Mouse (Mus musculus): ENCODE results near the gene Ifit1bl2. TPM values are rescaled to one million over a fixed set of nuclear protein-coding genes. Genes with fewer than 3 reads are reported as not detected.
A peak's percentile ranks its signal among the peaks of the same experiment; 100 is the strongest.

The Ifit1bl2 gene
- 0.09 and 0.19 TPM in 2 replicates for polyA plus RNA-seq (2012; rRNA removed)

DNA sequence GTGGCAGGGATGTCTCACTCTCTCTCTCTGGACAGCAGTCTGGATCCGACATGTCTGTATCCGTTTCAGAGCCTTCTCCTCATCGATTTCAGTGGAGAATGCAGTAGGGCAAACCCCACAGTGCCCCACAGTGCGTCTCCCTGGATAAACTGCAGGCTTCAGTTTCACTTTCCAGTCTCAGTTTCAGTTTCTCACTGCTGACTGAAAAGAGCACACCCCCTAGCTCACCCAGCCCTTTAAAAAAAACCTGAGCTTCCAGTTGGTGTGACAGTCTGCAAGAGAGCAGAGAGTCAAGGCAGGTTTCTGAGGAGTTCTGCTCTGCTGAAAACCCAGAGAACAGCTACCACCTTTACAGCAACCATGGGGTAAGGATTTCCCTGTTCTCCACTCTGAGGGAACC is at the start of gene Ifit1bl2, which contains the start of gene Ifit1:
TSS of gene Ifit1bl2 (minus strand) at position 121 of the 400 bp plus-strand sequence.
TSS of gene Ifit1 (plus strand) at position 249 of the 400 bp plus-strand sequence.
- TF ChIP-seq POLR2A (IDR thresholded peaks at IDR 0.05; ENCODE audit: borderline replicate concordance, extremely low read depth, insufficient read depth, insufficient read length, poor library complexity, severe bottlenecking), result no peak
- no peak for TF ChIP-seq CTCF (IDR thresholded peaks at IDR 0.05; ENCODE audit: borderline replicate concordance, extremely low read depth, insufficient read depth, insufficient read length)

DNA sequence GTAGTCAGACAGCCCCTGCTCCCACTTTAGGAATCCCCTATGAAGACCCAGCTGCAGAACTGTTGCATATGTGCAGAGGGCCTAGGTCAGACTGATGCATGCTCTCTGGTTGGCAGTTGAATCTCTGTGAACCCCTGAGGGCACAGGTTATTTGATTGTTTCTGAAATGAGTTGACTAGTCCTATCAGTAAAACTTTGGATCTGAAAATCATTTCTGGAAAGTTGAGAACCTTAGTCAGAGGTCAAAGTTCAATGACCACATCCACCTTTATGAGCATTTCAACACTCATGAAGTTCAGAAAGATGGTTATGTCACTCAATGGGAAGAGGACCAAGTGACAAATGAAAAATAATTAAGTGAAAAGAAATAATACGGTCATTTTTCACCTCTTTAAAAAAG is 45.0 kb upstream of the Ifit1bl2 start:
- TF ChIP-seq POLR2A (IDR thresholded peaks at IDR 0.05; ENCODE audit: borderline replicate concordance, extremely low read depth, insufficient read depth, insufficient read length, poor library complexity, severe bottlenecking), result no peak
- no peak for TF ChIP-seq CTCF (IDR thresholded peaks at IDR 0.05; ENCODE audit: borderline replicate concordance, extremely low read depth, insufficient read depth, insufficient read length)
- DNase-seq (ENCODE audit: low read depth), result no peak

More for the DNA sequence above, at the start of gene Ifit1bl2, which contains the start of gene Ifit1:
- no peak for DNase-seq (ENCODE audit: low read depth)

DNA sequence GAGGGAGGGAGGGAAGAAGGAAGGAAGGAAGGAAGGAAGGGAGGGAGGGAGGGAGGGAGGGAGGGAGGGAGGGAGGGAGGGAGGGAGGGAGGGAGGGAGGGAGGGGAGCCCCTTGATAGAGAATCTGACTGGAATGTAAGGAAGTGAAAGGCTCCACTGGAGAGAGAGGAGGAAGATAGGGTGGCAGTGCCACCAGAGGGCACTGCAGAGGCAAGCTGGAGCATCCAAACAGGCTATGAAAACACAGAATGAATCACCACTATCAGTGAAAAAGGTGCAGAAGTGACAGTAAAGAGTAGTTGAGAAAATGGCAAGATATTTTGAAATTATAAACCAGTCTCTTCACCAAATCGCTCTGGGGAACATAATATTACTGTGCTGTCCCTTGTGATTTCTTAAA is 44.3 kb upstream of the Ifit1bl2 start:
- TF ChIP-seq CTCF (IDR thresholded peaks at IDR 0.05; ENCODE audit: borderline replicate concordance, extremely low read depth, insufficient read depth, insufficient read length) (peak; percentile 75), POLR2A (IDR thresholded peaks at IDR 0.05; ENCODE audit: borderline replicate concordance, extremely low read depth, insufficient read depth, insufficient read length, poor library complexity, severe bottlenecking) (no peak)
- DNase-seq (ENCODE audit: low read depth), result peak; percentile 60

DNA sequence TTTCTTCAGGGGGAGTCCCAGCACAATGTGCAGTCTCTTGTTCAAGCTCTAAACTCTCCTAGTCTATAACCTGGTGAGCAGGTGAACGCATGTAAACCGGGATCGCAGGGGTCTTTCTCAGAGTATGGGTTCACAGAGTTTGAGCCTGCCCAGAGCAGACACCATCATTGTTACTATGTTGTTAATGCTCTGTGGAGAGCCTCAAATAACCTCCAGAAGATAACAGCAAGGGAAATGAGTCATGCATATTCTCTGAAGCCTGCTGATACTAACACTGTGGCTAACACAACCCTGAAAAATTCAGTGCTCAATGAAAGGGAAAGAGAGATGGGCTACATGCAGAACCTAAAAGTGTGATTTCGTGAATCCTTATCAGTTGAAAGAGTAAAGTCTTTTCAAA is 37.9 kb upstream of the Ifit1bl2 start:
- no peak for DNase-seq (ENCODE audit: low read depth)
- no peak for TF ChIP-seq POLR2A (IDR thresholded peaks at IDR 0.05; ENCODE audit: borderline replicate concordance, extremely low read depth, insufficient read depth, insufficient read length, poor library complexity, severe bottlenecking)
- TF ChIP-seq CTCF (IDR thresholded peaks at IDR 0.05; ENCODE audit: borderline replicate concordance, extremely low read depth, insufficient read depth, insufficient read length), result no peak

DNA sequence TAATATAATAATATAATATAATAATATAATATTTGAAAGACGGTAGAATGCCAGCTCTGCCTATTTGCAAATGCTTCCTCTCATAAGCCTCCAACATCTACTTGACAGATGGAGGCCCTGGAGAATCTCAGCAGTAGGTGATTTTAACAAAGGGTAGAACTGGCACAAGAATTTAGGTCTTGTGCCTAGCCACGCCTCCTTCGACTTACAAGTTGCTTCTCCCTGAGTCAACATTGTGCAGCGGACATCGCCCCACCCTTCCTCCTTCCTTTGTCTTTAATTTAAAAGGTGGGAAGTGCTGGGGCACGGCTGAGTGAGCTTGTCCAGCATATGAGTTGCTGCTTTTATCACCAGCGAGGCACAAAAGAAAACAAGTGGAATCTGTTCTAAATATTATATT is 32.9 kb upstream of the Ifit1bl2 start:
- peak; percentile 15 for DNase-seq (ENCODE audit: low read depth)

DNA sequence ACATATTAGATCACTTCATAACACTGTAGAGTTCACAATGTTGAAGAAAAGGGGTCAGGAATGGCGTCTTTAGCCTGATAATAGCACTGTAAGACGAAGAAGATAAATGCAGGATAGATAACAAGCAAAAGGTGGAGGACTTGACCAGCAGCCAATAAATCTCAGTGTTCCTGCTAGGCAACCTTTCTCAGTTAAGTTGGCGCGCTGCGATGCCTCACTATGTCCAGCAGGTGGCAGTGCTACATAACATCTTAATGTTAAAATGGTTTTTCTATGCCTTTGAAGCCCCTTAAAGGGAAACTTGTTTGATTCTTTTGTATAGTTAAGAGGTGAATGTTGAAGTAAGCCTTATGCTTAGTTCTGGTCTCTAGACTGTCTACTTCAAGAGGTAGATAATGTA is 25.6 kb upstream of the Ifit1bl2 start:
- TF ChIP-seq POLR2A (IDR thresholded peaks at IDR 0.05; ENCODE audit: borderline replicate concordance, extremely low read depth, insufficient read depth, insufficient read length, poor library complexity, severe bottlenecking), result no peak
- TF ChIP-seq CTCF (IDR thresholded peaks at IDR 0.05; ENCODE audit: borderline replicate concordance, extremely low read depth, insufficient read depth, insufficient read length), result peak; percentile 92
- DNase-seq (ENCODE audit: low read depth), result peak; percentile 81

More for the DNA sequence above, 32.9 kb upstream of the Ifit1bl2 start:
- TF ChIP-seq CTCF (IDR thresholded peaks at IDR 0.05; ENCODE audit: borderline replicate concordance, extremely low read depth, insufficient read depth, insufficient read length) (no peak), POLR2A (IDR thresholded peaks at IDR 0.05; ENCODE audit: borderline replicate concordance, extremely low read depth, insufficient read depth, insufficient read length, poor library complexity, severe bottlenecking) (no peak)

DNA sequence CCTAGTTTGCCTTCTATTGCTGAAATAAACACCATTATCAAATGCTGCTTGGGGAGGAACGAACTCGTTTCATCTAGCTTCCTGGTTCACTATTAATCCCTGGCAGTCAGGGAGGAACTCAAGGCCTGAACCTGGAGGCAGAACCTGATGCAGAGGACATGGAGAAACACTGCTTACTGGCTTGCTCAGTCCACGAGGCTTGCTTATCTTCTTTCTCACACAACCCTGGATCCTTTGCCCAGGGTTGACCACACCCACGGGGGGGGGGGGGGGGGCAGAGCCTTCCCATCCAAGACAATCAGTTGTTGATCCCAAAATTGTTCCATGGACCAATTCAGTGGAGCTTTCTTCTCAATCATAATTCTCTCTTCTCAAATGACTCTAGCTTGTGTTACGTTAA is 22.2 kb upstream of the Ifit1bl2 start:
- no peak for TF ChIP-seq CTCF (IDR thresholded peaks at IDR 0.05; ENCODE audit: borderline replicate concordance, extremely low read depth, insufficient read depth, insufficient read length)
- TF ChIP-seq POLR2A (IDR thresholded peaks at IDR 0.05; ENCODE audit: borderline replicate concordance, extremely low read depth, insufficient read depth, insufficient read length, poor library complexity, severe bottlenecking), result no peak
- DNase-seq (ENCODE audit: low read depth), result no peak

DNA sequence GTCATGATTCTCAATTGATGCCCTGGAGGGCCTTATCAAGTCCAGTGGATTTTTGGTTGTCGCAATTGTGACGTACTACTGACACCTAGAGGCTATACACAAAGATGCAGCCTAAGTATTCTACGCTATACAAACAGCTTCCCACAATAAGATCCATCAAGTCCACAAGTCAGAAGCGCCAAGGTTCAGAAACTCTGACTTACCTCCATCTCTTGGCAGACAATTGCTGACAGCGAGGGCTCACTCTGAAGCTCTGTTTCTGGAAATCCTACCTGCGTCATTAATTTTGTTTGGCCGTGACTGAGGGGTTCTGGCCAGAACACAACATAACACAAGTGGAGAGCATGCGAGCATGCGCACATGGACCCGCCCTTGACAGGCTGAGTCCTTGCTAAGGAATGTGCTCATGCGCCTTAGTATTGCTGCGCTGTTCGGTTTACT is 21.5 kb upstream of the Ifit1bl2 start:
- TF ChIP-seq CTCF (IDR thresholded peaks at IDR 0.05; ENCODE audit: borderline replicate concordance, extremely low read depth, insufficient read depth, insufficient read length) (peak; percentile 67; the same call in 1 of the 2 replicates), POLR2A (IDR thresholded peaks at IDR 0.05; ENCODE audit: borderline replicate concordance, extremely low read depth, insufficient read depth, insufficient read length, poor library complexity, severe bottlenecking) (no peak)
- DNase-seq (ENCODE audit: low read depth), result peak; percentile 92

DNA sequence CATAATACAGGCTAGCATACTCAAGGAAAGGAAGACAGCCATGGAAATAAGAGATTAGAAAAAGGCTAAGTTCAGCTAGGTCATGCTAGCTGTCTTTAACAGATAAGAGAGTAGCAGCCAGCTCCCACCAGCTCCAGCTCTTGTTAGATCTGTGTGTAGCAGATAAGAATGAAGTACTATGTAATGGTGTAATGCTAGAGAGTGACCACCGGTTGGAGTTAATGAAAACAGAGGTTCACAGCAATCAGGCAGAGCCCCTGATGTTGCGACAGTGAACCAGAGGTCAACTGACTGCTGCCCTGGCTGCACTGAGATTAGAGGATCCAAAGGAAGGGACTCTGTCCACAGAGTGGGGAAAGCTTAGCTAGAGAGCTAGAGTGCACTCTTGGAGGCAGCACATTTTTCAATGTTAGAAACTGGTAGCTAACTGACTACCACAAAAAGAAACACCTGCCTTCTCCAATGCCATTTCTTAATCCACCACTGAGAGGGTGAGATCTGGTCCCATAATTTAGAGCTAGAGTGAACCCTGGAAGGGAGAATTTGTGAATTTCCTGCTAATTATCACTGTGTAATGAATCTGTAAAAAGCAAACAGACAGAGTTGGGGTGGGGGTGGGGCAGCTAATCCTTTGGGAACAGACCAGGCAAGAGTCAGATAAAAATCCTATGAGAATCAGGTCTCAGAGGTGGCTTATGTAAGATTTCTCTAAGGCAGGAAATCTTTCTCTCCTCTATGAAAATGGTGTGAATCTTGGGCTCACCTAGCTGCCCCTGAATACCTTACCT is 16.2 kb upstream of the Ifit1bl2 start:
- no peak for TF ChIP-seq POLR2A (IDR thresholded peaks at IDR 0.05; ENCODE audit: borderline replicate concordance, extremely low read depth, insufficient read depth, insufficient read length, poor library complexity, severe bottlenecking)
- TF ChIP-seq CTCF (IDR thresholded peaks at IDR 0.05; ENCODE audit: borderline replicate concordance, extremely low read depth, insufficient read depth, insufficient read length), result no peak
- DNase-seq (ENCODE audit: low read depth), result no peak

DNA sequence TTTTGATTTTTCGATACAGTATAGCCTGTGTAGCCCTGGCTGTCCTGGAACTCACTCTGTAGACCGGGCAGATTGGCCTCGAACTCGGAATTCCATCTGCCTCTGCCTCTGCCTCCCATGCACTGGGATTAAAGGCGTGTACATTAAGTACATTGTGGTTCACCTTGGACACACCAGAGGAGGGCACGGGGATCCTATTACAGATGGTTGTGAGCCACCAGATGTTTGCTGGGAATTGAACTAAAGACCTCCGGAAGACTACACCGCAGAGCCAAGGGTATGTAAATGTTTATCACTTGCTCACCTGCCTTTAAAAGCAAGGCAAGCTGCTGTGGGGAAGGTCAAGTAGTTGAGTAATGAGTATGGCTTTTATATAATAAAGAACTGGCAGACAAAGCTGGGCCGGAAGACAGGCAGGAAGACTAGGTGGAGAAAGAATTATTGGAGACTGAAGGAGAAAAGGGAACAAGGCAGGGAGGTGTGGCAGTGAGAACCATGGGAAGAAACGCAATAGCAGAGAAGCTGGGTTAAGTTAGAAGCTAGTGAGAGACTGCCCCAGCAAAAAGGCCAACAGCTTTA is 14.8 kb upstream of the Ifit1bl2 start:
- no peak for TF ChIP-seq CTCF (IDR thresholded peaks at IDR 0.05; ENCODE audit: borderline replicate concordance, extremely low read depth, insufficient read depth, insufficient read length)
- no peak for TF ChIP-seq POLR2A (IDR thresholded peaks at IDR 0.05; ENCODE audit: borderline replicate concordance, extremely low read depth, insufficient read depth, insufficient read length, poor library complexity, severe bottlenecking)

DNA sequence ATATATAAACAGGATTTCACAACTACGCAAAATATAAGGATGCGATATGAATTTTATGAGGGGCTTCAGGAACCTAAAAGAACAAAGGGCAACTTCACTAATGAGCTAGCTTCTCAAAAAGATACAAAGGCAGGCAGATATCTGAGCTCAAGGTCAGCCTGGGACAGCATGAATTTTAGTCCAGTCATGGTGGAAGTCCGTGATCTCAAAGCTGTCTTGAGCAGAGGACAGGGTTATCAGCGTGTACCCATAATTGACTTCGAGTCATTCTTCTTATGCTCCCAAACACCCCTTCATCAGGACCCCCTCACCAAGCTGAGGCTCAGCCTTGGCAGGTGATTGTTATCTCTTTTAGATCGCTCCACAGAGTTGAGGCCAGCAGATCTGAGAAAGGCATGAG is 10.5 kb upstream of the Ifit1bl2 start:
- TF ChIP-seq CTCF (IDR thresholded peaks at IDR 0.05; ENCODE audit: borderline replicate concordance, extremely low read depth, insufficient read depth, insufficient read length) (no peak), POLR2A (IDR thresholded peaks at IDR 0.05; ENCODE audit: borderline replicate concordance, extremely low read depth, insufficient read depth, insufficient read length, poor library complexity, severe bottlenecking) (no peak)
- DNase-seq (ENCODE audit: low read depth), result no peak

More for the DNA sequence above, 14.8 kb upstream of the Ifit1bl2 start:
- no peak for DNase-seq (ENCODE audit: low read depth)

Measured in brain, embryonic 14.5 days (tissue).